Mouse (Mus musculus) liver, postnatal 0 days (tissue): ENCODE data around the gene Phxr2.

Experiments used
- CTCF ChIP-seq: sonication (generic); IDR thresholded peaks from 2 replicates; pipeline ENCODE4 v1.5.1; 2016; ENCODE audit warnings: antibody characterized with exemption, low read depth
- EP300 ChIP-seq: IDR thresholded peaks from 2 replicates; pipeline ENCODE4 v1.6.1; 2016; ENCODE audit warnings: antibody characterized with exemption, low read depth, mild to moderate bottlenecking

- TF ChIP-seq CTCF (no peak), EP300 (no peak)
Observed at GRCm38 (mm10) chr10:99132189-99132588, 6.1 kb upstream of the Phxr2 start.
